15 mouse cellular contexts compared by ENCODE assay signal in the genomic region with DNA sequence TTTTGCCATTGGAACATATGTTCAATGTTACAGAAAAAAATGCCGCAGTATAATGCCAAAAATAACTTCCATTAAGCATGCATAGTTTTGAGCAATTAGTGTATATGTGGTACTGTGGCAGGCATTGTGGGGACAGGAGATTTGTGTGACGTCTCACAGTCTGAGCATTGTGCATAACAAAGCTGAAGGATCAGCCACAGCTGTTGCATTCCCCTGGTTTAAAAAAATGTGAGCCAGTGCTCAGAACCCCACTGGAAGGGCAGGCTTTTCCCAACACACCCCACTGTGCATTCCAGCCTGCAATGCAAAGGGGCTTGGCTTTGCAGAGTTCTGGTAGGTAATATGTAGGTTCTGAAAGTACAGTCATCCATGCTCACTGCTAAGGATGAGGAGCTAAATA.
A peak's percentile ranks its signal among the peaks of the same experiment; 100 is the strongest.
DNase-seq lines count a peak whose midpoint lies in the region; ATAC-seq lines count a peak whose summit lies in the region.
"Had no signal": no experiment of that assay in that cellular context is flagged by ENCODE, and none has a peak within 500 bp of the region (broad histone marks: within the 10 kb centered on the region; RNA-seq: fewer than 3 reads in every experiment).

No protein-coding gene starts in this region.

- H3K4me2 ChIP-seq in limb, embryonic 12.5 days = no peak overlapping the region
- H3K4me2 ChIP-seq: intestine, embryonic 15.5 days; liver, embryonic 15.5 days had no signal

- ATAC-seq in limb, embryonic 12.5 days (ENCODE audit: insufficient number of reproducible peaks, insufficient read depth, low FRiP score, low TSS enrichment, low read depth) = peak; percentile 78; the same call in 1 of the 2 replicates
- ATAC-seq: activated CD4-positive, CD25-positive, alpha-beta regulatory T cell, adult 4 months; intestine, embryonic 15.5 days had no signal

- H3K36me3 ChIP-seq in limb, embryonic 12.5 days = no peaks in the 10 kb centered on the region
- no peaks in the 10 kb centered on the region for H3K36me3 ChIP-seq in limb, embryonic 10.5 days
- H3K36me3 ChIP-seq: intestine, embryonic 15.5 days; liver, embryonic 15.5 days had no signal

- no peak overlapping the region for H3K9ac ChIP-seq in limb, embryonic 12.5 days (replicated peaks)
- H3K9ac ChIP-seq: intestine, embryonic 15.5 days; liver, embryonic 15.5 days had no signal

- H3K27ac ChIP-seq in limb, embryonic 12.5 days = 0 out of 2 replicates have a peak overlapping the region, but pooled peaks have one; percentile 23
- H3K27ac ChIP-seq in limb, embryonic 10.5 days = no peak overlapping the region
- H3K27ac ChIP-seq: intestine, embryonic 15.5 days; liver, embryonic 15.5 days had no signal

- WGBS in limb, embryonic 12.5 days = 52% methylated on average over 2 of the region's 2 CpGs
- WGBS in limb, embryonic 10.5 days = 66% methylated on average over 2 of the region's 2 CpGs

- peak; percentile 46 for DNase-seq in embryo, embryonic 10 days (ENCODE audit: low spot score)
- DNase-seq in embryo, embryonic 9.5 days (ENCODE audit: extremely low spot score) = no peak
- no peak for DNase-seq in limb, embryonic 10.5 days (ENCODE audit: low spot score)
- peak; percentile 59 for DNase-seq in ZHBTc4 (ENCODE audit: low read depth, low spot score)
- peak; percentile 17 for DNase-seq in forelimb bud, embryonic 11.5 days (ENCODE audit: low read depth, low spot score)
- DNase-seq in spleen, postnatal 14 days (ENCODE audit: low spot score in 2 of 2) = no peak
- DNase-seq in heart, adult 18-20 months = no peak
- DNase-seq: cerebellum, adult 18-20 months; heart, postnatal 36 days; retina, postnatal 1 day; thymus, adult 18-20 months had no signal

- no peaks in the 10 kb centered on the region for H3K9me3 ChIP-seq in limb, embryonic 12.5 days
- no peaks in the 10 kb centered on the region for H3K9me3 ChIP-seq in limb, embryonic 10.5 days (replicated peaks)
- H3K9me3 ChIP-seq: intestine, embryonic 15.5 days; liver, embryonic 15.5 days had no signal

- H3K4me1 ChIP-seq in limb, embryonic 12.5 days (replicated peaks) = peaks cover 21% of the 10 kb centered on the region
- H3K4me1 ChIP-seq in limb, embryonic 10.5 days = peaks cover 5% of the 10 kb centered on the region
- H3K4me1 ChIP-seq: intestine, embryonic 15.5 days; liver, embryonic 15.5 days had no signal

- no peaks in the 10 kb centered on the region for H3K27me3 ChIP-seq in limb, embryonic 12.5 days
- H3K27me3 ChIP-seq in limb, embryonic 10.5 days (ENCODE audit: low read depth, poor library complexity, severe bottlenecking) = no peaks in the 10 kb centered on the region
- H3K27me3 ChIP-seq: intestine, embryonic 15.5 days; liver, embryonic 15.5 days had no signal

- no peak overlapping the region for H3K4me3 ChIP-seq in limb, embryonic 12.5 days (replicated peaks)
- no peak overlapping the region for H3K4me3 ChIP-seq in limb, embryonic 10.5 days
- H3K4me3 ChIP-seq: intestine, embryonic 15.5 days; liver, embryonic 15.5 days had no signal

Comparison
In these comparisons a context has a peak if more than half of its experiments do, and no peak if none do; other contexts are left out.
1. DNase-seq: peak in embryo, embryonic 10 days (single experiment), ZHBTc4 (single experiment) and forelimb bud, embryonic 11.5 days (single experiment); none in embryo, embryonic 9.5 days (single experiment), limb, embryonic 10.5 days (single experiment), spleen, postnatal 14 days (0 of 2) and heart, adult 18-20 months (0 of 2).